Mouse (Mus musculus): ENCODE results near the gene Rnf220.

Gene Rnf220

DNA sequence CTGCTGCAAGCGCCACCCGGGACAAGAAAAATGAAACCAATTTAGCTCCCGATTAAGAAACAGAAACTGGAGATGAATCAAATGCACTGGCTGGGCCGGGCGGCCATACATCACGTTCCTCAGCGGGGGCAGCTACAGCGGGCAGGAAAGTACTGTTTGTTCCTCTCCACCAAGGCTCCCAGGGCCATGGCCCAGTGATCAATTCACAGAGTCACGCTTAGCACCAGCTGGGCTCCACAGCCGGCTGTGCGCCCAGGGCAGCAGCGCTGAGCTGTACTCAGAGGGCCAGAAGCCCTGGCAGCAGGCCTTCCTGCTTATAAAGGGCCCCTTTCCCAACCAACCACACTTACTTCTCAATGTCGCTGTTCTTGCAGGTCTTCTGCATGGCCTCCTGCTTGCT lies 219.8 kb downstream of the Rnf220 start:
- Histone ChIP-seq H3K4me3 (replicated peaks; ENCODE audit: low read length) (no peak overlapping the region), H3K27me3 (ENCODE audit: insufficient read depth, low read length) (no peaks in the 10 kb centered on the region), H3K9me3 (ENCODE audit: low read length) (peaks cover 10% of the 10 kb centered on the region), H3K4me1 (replicated peaks; ENCODE audit: low read depth, low read length) (peaks cover 79% of the 10 kb centered on the region), H3K36me3 (ENCODE audit: insufficient read depth, low read length) (peaks cover 100% of the 10 kb centered on the region)
- no peak for TF ChIP-seq POU5F1 (IDR thresholded peaks at IDR 0.05; ENCODE audit: borderline replicate concordance, low read length)
- no peak for TF ChIP-seq NANOG (IDR thresholded peaks at IDR 0.05; ENCODE audit: borderline replicate concordance, low read length)
- no peak for TF ChIP-seq CTCF (conservative IDR thresholded peaks at IDR 0.05; ENCODE audit: low read length)

DNA sequence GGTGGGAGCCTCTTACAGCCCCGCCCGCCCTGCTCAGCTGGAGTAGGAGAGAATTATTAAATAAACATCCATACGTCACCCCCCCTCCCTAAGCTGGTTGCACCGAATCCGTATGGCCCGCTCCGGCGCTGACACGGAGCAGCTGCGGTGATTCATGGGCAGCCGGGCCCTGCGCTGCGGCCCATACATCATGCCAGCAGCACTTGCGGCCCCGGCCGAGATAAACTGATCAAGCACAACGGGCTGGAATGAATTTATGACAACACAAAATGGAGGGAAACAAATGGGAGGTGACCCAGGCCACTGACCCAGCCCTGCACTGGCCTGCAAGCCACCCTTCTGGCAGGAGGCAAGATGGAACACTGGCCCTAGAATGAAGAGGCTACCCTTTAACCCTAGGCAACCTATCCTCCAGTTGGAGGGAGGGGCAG lies 220.6 kb downstream of the Rnf220 start:
- peaks cover 100% of the 10 kb centered on the region for H3K36me3 ChIP-seq (ENCODE audit: insufficient read depth, low read length)
- H3K9me3 ChIP-seq (ENCODE audit: low read length) = peaks cover 10% of the 10 kb centered on the region
- peak overlapping the region; percentile 10; the same call in 1 of the 2 replicates for H3K4me3 ChIP-seq (replicated peaks; ENCODE audit: low read length)
- peaks cover 79% of the 10 kb centered on the region for H3K4me1 ChIP-seq (replicated peaks; ENCODE audit: low read depth, low read length)
- TF ChIP-seq NANOG (IDR thresholded peaks at IDR 0.05; ENCODE audit: borderline replicate concordance, low read length) (no peak), POU5F1 (IDR thresholded peaks at IDR 0.05; ENCODE audit: borderline replicate concordance, low read length) (no peak)
- no peaks in the 10 kb centered on the region for H3K27me3 ChIP-seq (ENCODE audit: insufficient read depth, low read length)

DNA sequence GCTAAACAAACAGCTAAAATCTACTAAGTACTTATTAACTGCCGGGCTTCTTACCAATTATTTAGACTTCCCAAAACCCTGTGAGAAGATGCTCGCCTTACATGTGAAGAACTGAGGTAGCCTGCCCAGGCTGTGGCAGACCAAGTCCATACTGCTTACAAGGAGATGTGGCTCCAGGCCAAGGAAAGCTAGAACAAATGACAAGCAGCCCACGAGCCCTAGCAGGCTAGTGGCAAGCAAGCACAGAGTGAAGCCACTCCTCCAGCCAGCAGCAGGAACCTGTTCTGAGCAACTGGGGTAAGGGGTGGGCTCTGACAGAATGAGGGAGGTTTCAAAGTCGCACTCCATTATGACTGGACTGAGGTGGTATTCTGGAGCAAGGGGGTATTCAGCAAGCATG lies 222.1 kb downstream of the Rnf220 start:
- Histone ChIP-seq H3K36me3 (ENCODE audit: insufficient read depth, low read length) (peaks cover 90% of the 10 kb centered on the region), H3K27me3 (ENCODE audit: insufficient read depth, low read length) (no peaks in the 10 kb centered on the region), H3K9me3 (ENCODE audit: low read length) (peaks cover 10% of the 10 kb centered on the region), H3K4me1 (replicated peaks; ENCODE audit: low read depth, low read length) (peaks cover 78% of the 10 kb centered on the region), H3K4me3 (replicated peaks; ENCODE audit: low read length) (no peak overlapping the region)
- TF ChIP-seq NANOG (IDR thresholded peaks at IDR 0.05; ENCODE audit: borderline replicate concordance, low read length) (no peak), POU5F1 (IDR thresholded peaks at IDR 0.05; ENCODE audit: borderline replicate concordance, low read length) (no peak), CTCF (conservative IDR thresholded peaks at IDR 0.05; ENCODE audit: low read length) (no peak)

DNA sequence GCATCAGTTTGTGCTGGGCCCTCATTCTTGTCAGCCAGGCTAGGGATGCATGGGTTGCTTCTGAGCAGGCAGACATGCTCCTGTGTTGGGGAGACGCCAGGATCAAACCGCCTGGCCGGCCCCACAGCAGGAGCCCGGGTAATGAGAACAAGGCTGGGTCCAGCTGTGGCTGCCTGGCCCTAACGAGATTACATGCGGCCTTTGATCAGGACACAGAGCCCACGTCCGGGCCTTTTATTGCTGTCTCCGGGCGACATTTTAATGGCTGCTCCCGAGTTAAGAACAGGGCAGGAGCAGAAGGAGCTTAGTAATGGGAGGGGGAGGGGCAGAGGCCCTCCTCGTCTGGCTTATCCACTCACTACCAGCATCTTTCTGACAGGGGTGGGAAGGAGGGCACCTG lies 224.4 kb downstream of the Rnf220 start:
- Histone ChIP-seq H3K4me3 (replicated peaks; ENCODE audit: low read length) (no peak overlapping the region), H3K9me3 (ENCODE audit: low read length) (peaks cover 10% of the 10 kb centered on the region), H3K36me3 (ENCODE audit: insufficient read depth, low read length) (peaks cover 68% of the 10 kb centered on the region), H3K27me3 (ENCODE audit: insufficient read depth, low read length) (no peaks in the 10 kb centered on the region), H3K4me1 (replicated peaks; ENCODE audit: low read depth, low read length) (peaks cover 76% of the 10 kb centered on the region)
- TF ChIP-seq CTCF (conservative IDR thresholded peaks at IDR 0.05; ENCODE audit: low read length) (no peak), NANOG (IDR thresholded peaks at IDR 0.05; ENCODE audit: borderline replicate concordance, low read length) (no peak), POU5F1 (IDR thresholded peaks at IDR 0.05; ENCODE audit: borderline replicate concordance, low read length) (no peak)

DNA sequence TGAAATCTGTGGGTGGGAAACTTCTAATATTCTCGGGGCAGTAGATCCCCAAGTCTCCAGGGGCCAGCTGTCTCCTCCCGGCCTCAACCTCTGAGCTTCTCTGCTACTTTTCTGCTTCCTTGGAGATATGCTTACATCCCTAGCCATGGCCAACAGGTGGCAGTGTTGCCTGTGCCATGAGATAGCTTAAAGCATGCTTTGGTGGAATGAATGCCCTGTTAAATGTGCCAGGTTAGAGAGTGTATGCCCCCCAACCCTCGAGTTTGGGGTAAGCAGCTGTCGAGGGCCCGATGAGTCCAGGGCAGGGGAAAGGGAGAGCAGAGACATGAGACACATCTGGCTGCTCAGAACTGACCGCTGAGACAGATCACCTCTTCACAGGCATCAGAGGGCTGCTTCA lies 226.6 kb downstream of the Rnf220 start:
- Histone ChIP-seq H3K36me3 (ENCODE audit: insufficient read depth, low read length) (peaks cover 46% of the 10 kb centered on the region), H3K27me3 (ENCODE audit: insufficient read depth, low read length) (no peaks in the 10 kb centered on the region), H3K4me3 (replicated peaks; ENCODE audit: low read length) (no peak overlapping the region), H3K9me3 (ENCODE audit: low read length) (peaks cover 10% of the 10 kb centered on the region), H3K4me1 (replicated peaks; ENCODE audit: low read depth, low read length) (peaks cover 63% of the 10 kb centered on the region)
- peak; percentile 86 for TF ChIP-seq CTCF (conservative IDR thresholded peaks at IDR 0.05; ENCODE audit: low read length)
- TF ChIP-seq NANOG (IDR thresholded peaks at IDR 0.05; ENCODE audit: borderline replicate concordance, low read length) = no peak

DNA sequence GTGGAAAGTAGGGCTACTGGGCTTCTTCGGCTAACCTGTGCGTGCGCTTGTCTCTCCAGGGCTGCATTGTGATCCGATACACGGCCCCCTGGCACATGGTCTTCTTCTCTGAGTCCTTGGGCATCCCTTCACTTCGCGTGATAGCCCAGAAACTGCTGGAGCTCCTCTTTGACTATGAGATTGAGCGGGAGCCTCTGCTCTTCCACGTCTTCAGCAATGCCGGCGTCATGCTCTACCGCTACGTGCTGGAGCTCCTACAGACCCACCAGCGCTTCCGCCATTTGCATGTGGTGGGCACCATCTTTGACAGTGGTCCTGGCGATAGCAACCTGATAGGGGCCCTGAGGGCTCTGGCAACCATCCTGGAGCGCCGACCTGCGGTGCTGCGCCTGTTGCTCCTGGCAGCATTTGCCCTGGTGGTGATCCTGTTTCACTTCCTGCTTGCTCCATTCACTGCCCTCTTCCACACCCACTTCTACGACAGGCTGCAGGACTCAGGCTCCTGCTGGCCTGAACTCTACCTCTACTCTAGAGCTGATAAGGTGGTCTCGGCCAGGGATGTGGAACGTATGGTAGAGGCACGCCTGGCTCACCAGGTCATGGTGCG lies 228.9 kb downstream of the Rnf220 start:
- Histone ChIP-seq H3K4me1 (replicated peaks; ENCODE audit: low read depth, low read length) (peaks cover 56% of the 10 kb centered on the region), H3K36me3 (ENCODE audit: insufficient read depth, low read length) (peaks cover 23% of the 10 kb centered on the region), H3K27me3 (ENCODE audit: insufficient read depth, low read length) (no peaks in the 10 kb centered on the region), H3K4me3 (replicated peaks; ENCODE audit: low read length) (peak overlapping the region; percentile 70), H3K9me3 (ENCODE audit: low read length) (no peaks in the 10 kb centered on the region)
- TF ChIP-seq CTCF (conservative IDR thresholded peaks at IDR 0.05; ENCODE audit: low read length) = no peak
- no peak for TF ChIP-seq POU5F1 (IDR thresholded peaks at IDR 0.05; ENCODE audit: borderline replicate concordance, low read length)
- no peak for TF ChIP-seq NANOG (IDR thresholded peaks at IDR 0.05; ENCODE audit: borderline replicate concordance, low read length)

DNA sequence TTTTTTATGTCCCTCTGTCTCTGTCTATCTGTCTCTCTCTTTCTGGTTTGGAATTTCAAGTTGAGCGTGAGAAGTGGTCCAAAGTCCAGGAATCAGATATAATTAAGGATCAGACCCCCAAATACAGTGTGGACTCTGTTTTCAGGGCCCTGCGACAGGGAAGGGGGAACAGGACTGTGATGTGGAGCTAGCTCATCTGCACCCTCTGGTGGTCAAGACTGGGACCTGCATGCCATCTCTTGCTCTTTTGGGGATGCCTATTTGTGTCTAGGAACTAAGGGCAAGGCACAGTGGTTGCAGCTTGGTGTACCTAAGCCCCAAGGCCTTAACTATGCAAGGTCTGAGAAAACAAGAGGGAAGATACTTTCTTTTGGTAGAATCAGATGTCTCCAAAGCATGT lies 229.6 kb downstream of the Rnf220 start:
- no peaks in the 10 kb centered on the region for H3K27me3 ChIP-seq (ENCODE audit: insufficient read depth, low read length)
- no peak overlapping the region for H3K4me3 ChIP-seq (replicated peaks; ENCODE audit: low read length)
- TF ChIP-seq CTCF (conservative IDR thresholded peaks at IDR 0.05; ENCODE audit: low read length) (peak; percentile 97), POU5F1 (IDR thresholded peaks at IDR 0.05; ENCODE audit: borderline replicate concordance, low read length) (no peak), NANOG (IDR thresholded peaks at IDR 0.05; ENCODE audit: borderline replicate concordance, low read length) (no peak)
- H3K9me3 ChIP-seq (ENCODE audit: low read length) = no peaks in the 10 kb centered on the region
- peaks cover 56% of the 10 kb centered on the region for H3K4me1 ChIP-seq (replicated peaks; ENCODE audit: low read depth, low read length)
- H3K36me3 ChIP-seq (ENCODE audit: insufficient read depth, low read length) = peaks cover 16% of the 10 kb centered on the region

DNA sequence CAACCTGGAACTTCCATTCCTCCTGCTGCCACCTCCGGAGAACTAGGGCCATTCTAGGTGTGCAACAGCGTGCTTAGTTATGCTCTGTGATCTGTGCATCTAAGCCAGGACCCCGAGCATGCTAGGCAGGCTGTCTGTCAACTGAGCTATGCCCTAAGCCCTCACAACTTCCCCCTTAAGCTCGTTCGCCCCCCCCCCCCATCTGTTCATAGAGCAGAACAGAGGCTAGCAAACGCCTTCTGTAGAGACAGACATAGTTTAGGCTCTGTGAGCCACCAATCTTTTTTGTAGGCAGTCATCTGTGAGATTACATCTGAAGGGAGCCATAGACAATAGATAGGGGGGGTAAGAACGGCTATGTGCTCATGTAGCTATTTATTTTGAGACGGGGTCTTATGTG lies 233.9 kb downstream of the Rnf220 start:
- H3K9me3 ChIP-seq (ENCODE audit: low read length) = no peaks in the 10 kb centered on the region
- no peak for TF ChIP-seq NANOG (IDR thresholded peaks at IDR 0.05; ENCODE audit: borderline replicate concordance, low read length)
- no peak for TF ChIP-seq POU5F1 (IDR thresholded peaks at IDR 0.05; ENCODE audit: borderline replicate concordance, low read length)
- no peak for TF ChIP-seq CTCF (conservative IDR thresholded peaks at IDR 0.05; ENCODE audit: low read length)
- no peak overlapping the region for H3K4me3 ChIP-seq (replicated peaks; ENCODE audit: low read length)
- peaks cover 36% of the 10 kb centered on the region for H3K4me1 ChIP-seq (replicated peaks; ENCODE audit: low read depth, low read length)
- H3K36me3 ChIP-seq (ENCODE audit: insufficient read depth, low read length) = no peaks in the 10 kb centered on the region
- no peaks in the 10 kb centered on the region for H3K27me3 ChIP-seq (ENCODE audit: insufficient read depth, low read length)
